Mouse (Mus musculus) E14TG2a.4 (cell line): ENCODE results near the gene Zfp119b.

Experiments used
- CTCF ChIP-seq: conservative IDR thresholded peaks from 2 replicates; pipeline ENCODE4 v1.5.1; 2014; ENCODE audit warnings: low read length
- NANOG ChIP-seq: IDR thresholded peaks from 2 replicates; pipeline ENCODE4 v1.6.1; 2014; ENCODE audit warnings: borderline replicate concordance, low read length, mixed read lengths
- POU5F1 ChIP-seq: IDR thresholded peaks from 2 replicates; pipeline ENCODE4 v1.6.1; 2014; ENCODE audit warnings: low read length, borderline replicate concordance

- TF ChIP-seq CTCF (no peak), NANOG (no peak), POU5F1 (no peak)
Measured at GRCm38 (mm10) chr17:55964496-55964895, 15.2 kb upstream of the Zfp119b start.
